ENCODE assay signal across 16 mouse cellular contexts in genomic region chr13:63452898-63453297, GRCm38 (mm10). TPM values are rescaled to one million over a fixed set of nuclear protein-coding genes. Genes with fewer than 3 reads are reported as not detected.
A peak's percentile ranks its signal among the peaks of the same experiment; 100 is the strongest.
DNase-seq lines count a peak whose midpoint lies in the region.
"Had no signal": no experiment of that assay in that cellular context is flagged by ENCODE, and none has a peak within 500 bp of the region (broad histone marks: within the 10 kb centered on the region; RNA-seq: fewer than 3 reads in every experiment).

No protein-coding gene starts in this region.

- DNase-seq in adrenal gland, adult (ENCODE audit: inconsistent age in 2 of 2, low spot score in 1 of 2), result peak; percentile 22 to 55
- DNase-seq in adrenal gland, adult 18-20 months (ENCODE audit: low spot score in 2 of 2), result no peak
- DNase-seq in right cerebral cortex, adult 18-20 months, result peak; percentile 27
- no peak for DNase-seq in right cerebral cortex, postnatal 36 days (ENCODE audit: low spot score in 2 of 2)
- DNase-seq in cerebellum, postnatal 25 days, result peak; percentile 40 to 70
- DNase-seq in right cerebral cortex, postnatal 4 days, result peak; percentile 11
- DNase-seq in thymus, postnatal 14 days, result no peak
- DNase-seq in embryonic facial prominence, embryonic 10.5 days (ENCODE audit: low spot score), result no peak
- DNase-seq: midbrain, embryonic 14.5 days; retina, postnatal 1 day had no signal

- no peaks in the 10 kb centered on the region for H3K27me3 ChIP-seq in embryonic facial prominence, embryonic 10.5 days (replicated peaks; ENCODE audit: low read depth, poor library complexity, severe bottlenecking)
- H3K27me3 ChIP-seq: heart, embryonic 15.5 days; hindbrain, embryonic 15.5 days; limb, embryonic 15.5 days; neural tube, embryonic 13.5 days had no signal

- no peak overlapping the region for H3K4me3 ChIP-seq in embryonic facial prominence, embryonic 10.5 days
- H3K4me3 ChIP-seq: heart, embryonic 15.5 days; hindbrain, embryonic 15.5 days; left cerebral cortex, adult 2 months; limb, embryonic 15.5 days; neural tube, embryonic 13.5 days had no signal

- no peak overlapping the region for H3K27ac ChIP-seq in embryonic facial prominence, embryonic 10.5 days (replicated peaks)
- H3K27ac ChIP-seq: heart, embryonic 15.5 days; hindbrain, embryonic 15.5 days; kidney, postnatal 0 days; left cerebral cortex, adult 2 months; limb, embryonic 15.5 days; neural tube, embryonic 13.5 days had no signal

- H3K9me3 ChIP-seq in embryonic facial prominence, embryonic 10.5 days, result no peaks in the 10 kb centered on the region
- H3K9me3 ChIP-seq: heart, embryonic 15.5 days; hindbrain, embryonic 15.5 days; limb, embryonic 15.5 days; neural tube, embryonic 13.5 days had no signal

- no peaks in the 10 kb centered on the region for H3K36me3 ChIP-seq in embryonic facial prominence, embryonic 10.5 days (replicated peaks)
- H3K36me3 ChIP-seq: heart, embryonic 15.5 days; hindbrain, embryonic 15.5 days; limb, embryonic 15.5 days; neural tube, embryonic 13.5 days had no signal

- 89% methylated on average over 5 of the region's 5 CpGs for WGBS in embryonic facial prominence, embryonic 10.5 days

- H3K4me1 ChIP-seq in embryonic facial prominence, embryonic 10.5 days, result peaks cover 14% of the 10 kb centered on the region
- H3K4me1 ChIP-seq: heart, embryonic 15.5 days; hindbrain, embryonic 15.5 days; limb, embryonic 15.5 days; neural tube, embryonic 13.5 days had no signal

RNA-seq across cellular contexts. Expression of gene Fancc, which starts 44.2 kb away (rescaled TPM):
- 1 to 10 TPM; 6.9 to 8.1 TPM for total RNA-seq in adrenal gland, adult 18-20 months (2021)
- polyA plus RNA-seq in embryonic facial prominence, embryonic 10.5 days (2016; fragmentation: Nextera tagmentation; extraction: Ambion mirVana), result 22.9 and 25.3 TPM in 2 replicates

Comparison
In these comparisons a context has a peak if more than half of its experiments do, and no peak if none do; other contexts are left out.
1. DNase-seq: peak in adrenal gland, adult (2 of 2), right cerebral cortex, adult 18-20 months (single experiment), cerebellum, postnatal 25 days (2 of 2) and right cerebral cortex, postnatal 4 days (single experiment); none in adrenal gland, adult 18-20 months (0 of 2), right cerebral cortex, postnatal 36 days (0 of 2), thymus, postnatal 14 days (single experiment) and embryonic facial prominence, embryonic 10.5 days (single experiment).